ENCODE assay signal across 28 mouse cellular contexts in the genomic region with DNA sequence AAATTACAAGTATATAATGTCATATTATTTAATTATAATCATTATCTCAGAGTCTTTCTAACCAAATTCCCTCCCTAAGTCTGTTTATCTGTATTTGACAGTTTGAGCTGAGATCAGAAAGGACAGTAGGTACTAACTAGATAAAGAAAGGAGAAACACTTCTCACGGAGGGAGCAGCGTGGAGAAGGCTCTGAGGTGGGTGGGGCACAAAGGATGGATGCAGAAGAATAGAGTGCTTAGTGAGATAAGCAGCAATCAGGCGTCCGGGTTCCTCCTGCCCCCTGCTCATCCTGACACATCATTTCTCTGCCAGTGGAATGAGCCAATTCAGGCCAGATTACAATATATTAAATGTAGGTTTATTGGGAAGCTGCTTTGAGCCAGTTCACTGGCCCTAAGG. TPM values are rescaled to one million over a fixed set of nuclear protein-coding genes. Genes with fewer than 3 reads are reported as not detected.
DNase-seq lines count a peak whose midpoint lies in the region; ATAC-seq and TF ChIP-seq lines count a peak whose summit lies in the region.
"Had no signal": no experiment of that assay in that cellular context is flagged by ENCODE, and none has a peak within 500 bp of the region (broad histone marks: within the 10 kb centered on the region; RNA-seq: fewer than 3 reads in every experiment).

No protein-coding gene starts in this region.

- no peak overlapping the region for H3K4me3 ChIP-seq in heart, embryonic 10.5 days
- peak overlapping the region; percentile 42 for H3K4me3 ChIP-seq in testis, adult 2 months (ENCODE audit: control insufficient read depth, low read depth, low read length)
- H3K4me3 ChIP-seq in liver, embryonic 13.5 days (replicated peaks): no peak overlapping the region
- H3K4me3 ChIP-seq: forebrain, embryonic 13.5 days; heart, embryonic 15.5 days; intestine, embryonic 15.5 days; limb, embryonic 15.5 days; midbrain, embryonic 13.5 days had no signal

- H3K27ac ChIP-seq in heart, embryonic 10.5 days: no peak overlapping the region
- H3K27ac ChIP-seq in testis, adult 2 months (ENCODE audit: control insufficient read depth, insufficient read depth, low read depth, low read length): no peak overlapping the region
- H3K27ac ChIP-seq in liver, embryonic 13.5 days: no peak overlapping the region
- H3K27ac ChIP-seq: forebrain, embryonic 13.5 days; heart, embryonic 15.5 days; intestine, embryonic 15.5 days; limb, embryonic 15.5 days; midbrain, embryonic 13.5 days had no signal

- H3K9ac ChIP-seq in liver, embryonic 13.5 days: no peak overlapping the region
- H3K9ac ChIP-seq: forebrain, embryonic 13.5 days; heart, embryonic 15.5 days; intestine, embryonic 15.5 days; limb, embryonic 15.5 days; midbrain, embryonic 13.5 days had no signal

- intact Hi-C loops in left cerebral cortex, postnatal 4 days (cut with DNase I): no loop called here

- WGBS in heart, embryonic 10.5 days: 23% methylated on average over 4 of the region's 4 CpGs
- 9% methylated on average over 4 of the region's 4 CpGs for WGBS in liver, embryonic 13.5 days (ENCODE audit: insufficient replicate concordance)

- H3K36me3 ChIP-seq in heart, embryonic 10.5 days: no peaks in the 10 kb centered on the region
- H3K36me3 ChIP-seq in testis, adult 2 months (ENCODE audit: control insufficient read depth, insufficient read depth, low read length): no peaks in the 10 kb centered on the region
- H3K36me3 ChIP-seq in liver, embryonic 13.5 days: no peaks in the 10 kb centered on the region
- H3K36me3 ChIP-seq: heart, embryonic 15.5 days; intestine, embryonic 15.5 days; limb, embryonic 15.5 days; midbrain, embryonic 13.5 days had no signal

- H3K4me1 ChIP-seq in heart, embryonic 10.5 days: peaks cover 17% of the 10 kb centered on the region
- H3K4me1 ChIP-seq in testis, adult 2 months (ENCODE audit: control insufficient read depth, insufficient read depth, low read length): peaks cover 9% of the 10 kb centered on the region
- H3K4me1 ChIP-seq in liver, embryonic 13.5 days (replicated peaks): peaks cover 53% of the 10 kb centered on the region

- no peak overlapping the region for H3K4me2 ChIP-seq in liver, embryonic 13.5 days
- H3K4me2 ChIP-seq: forebrain, embryonic 13.5 days; heart, embryonic 15.5 days; intestine, embryonic 15.5 days; limb, embryonic 15.5 days; midbrain, embryonic 13.5 days had no signal

- no peak for TF ChIP-seq POLR2A in testis, adult 2 months (IDR thresholded peaks at IDR 0.05; ENCODE audit: control insufficient read depth, low read depth, low read length)

- DNase-seq in heart, embryonic 10.5 days (ENCODE audit: low spot score): peak; percentile 83
- no peak for DNase-seq in heart, adult 18-20 months
- no peak for DNase-seq in testis, postnatal 14 days (ENCODE audit: low spot score)
- peak; percentile 73 for DNase-seq in liver, embryonic 13.5 days
- DNase-seq in left cerebral cortex, postnatal 4 days: no peak
- DNase-seq in embryo, embryonic 10.5 days (ENCODE audit: low spot score): no peak
- DNase-seq: adrenal gland, postnatal 36 days; cerebellum, adult 18-20 months; cerebellum, postnatal 14 days; gastrocnemius, postnatal 10 days; heart, postnatal 36 days; kidney, adult 8-10 months; kidney, postnatal 36 days; lung, postnatal 4 days; right cerebral cortex, postnatal 14 days; spleen, adult 18-20 months; thymus, adult 18-20 months; thymus, postnatal 36 days had no signal

- TF ChIP-seq CTCF in testis, adult 2 months (IDR thresholded peaks at IDR 0.05; ENCODE audit: control insufficient read depth, insufficient read depth, insufficient replicate concordance, low read depth, low read length): no peak

- 0 out of 2 replicates have a peak, but pooled peaks cover under 1% of the 10 kb centered on the region for H3K27me3 ChIP-seq in heart, embryonic 10.5 days (ENCODE audit: insufficient read depth, poor library complexity, severe bottlenecking)
- H3K27me3 ChIP-seq in testis, adult 2 months (ENCODE audit: control insufficient read depth, insufficient read depth, low read length): no peaks in the 10 kb centered on the region
- peaks cover 30% of the 10 kb centered on the region for H3K27me3 ChIP-seq in liver, embryonic 13.5 days
- H3K27me3 ChIP-seq: forebrain, embryonic 13.5 days; heart, embryonic 15.5 days; intestine, embryonic 15.5 days; limb, embryonic 15.5 days; midbrain, embryonic 13.5 days had no signal

- no peaks in the 10 kb centered on the region for H3K9me3 ChIP-seq in heart, embryonic 10.5 days
- no peaks in the 10 kb centered on the region for H3K9me3 ChIP-seq in liver, embryonic 13.5 days (replicated peaks)
- H3K9me3 ChIP-seq: forebrain, embryonic 13.5 days; heart, embryonic 15.5 days; intestine, embryonic 15.5 days; limb, embryonic 15.5 days; midbrain, embryonic 13.5 days had no signal

- ATAC-seq in liver, embryonic 13.5 days (ENCODE audit: low read depth): peak; percentile 87
- peak; percentile 97 for ATAC-seq in megakaryocyte-erythroid progenitor cell, adult 5-6 weeks (replicated peaks; ENCODE audit: low FRiP score, low TSS enrichment, poor library complexity, severe bottlenecking)
- ATAC-seq: forebrain, embryonic 13.5 days; hindbrain, embryonic 16.5 days; intestine, embryonic 15.5 days; midbrain, embryonic 13.5 days; Patski had no signal

RNA-seq across cellular contexts. Expression of a gene that starts 10.5 kb away (rescaled TPM):
- polyA plus RNA-seq in heart, embryonic 10.5 days (2016; fragmentation: Nextera tagmentation; extraction: Ambion mirVana): 21.0 and 23.3 TPM in 2 replicates
- total RNA-seq in heart, adult 18-20 months (2021): 10 to 100 TPM; 15.4 to 16.7 TPM
- 20.4 and 22.0 TPM in 2 replicates for polyA plus RNA-seq in testis, adult 2 months (2012; rRNA removed)
- polyA plus RNA-seq in liver, embryonic 13.5 days (2015; fragmentation: Nextera tagmentation; extraction: Ambion mirVana): 9.1 and 10.7 TPM in 2 replicates
- 16.1 and 21.0 TPM in 2 replicates for total RNA-seq in megakaryocyte-erythroid progenitor cell, adult 5-6 weeks (2014; fragmentation: Nextera tagmentation)
- total RNA-seq in megakaryocyte-erythroid progenitor cell, adult 5-6 weeks (2017): 8.4 and 9.6 TPM in 2 replicates
- 10 to 100 TPM; 74.6 to 75.8 TPM for total RNA-seq in left cerebral cortex, postnatal 4 days (2021)

RNA-seq across cellular contexts. Expression of a gene that starts 16.0 kb away (rescaled TPM):
- 14.1 and 14.9 TPM in 2 replicates for polyA plus RNA-seq in heart, embryonic 10.5 days (2016; fragmentation: Nextera tagmentation; extraction: Ambion mirVana)
- total RNA-seq in heart, adult 18-20 months (2021): 1 to 10 TPM; 5.4 to 6.0 TPM
- 6.9 and 7.8 TPM in 2 replicates for polyA plus RNA-seq in testis, adult 2 months (2012; rRNA removed)
- 9.5 and 12.3 TPM in 2 replicates for polyA plus RNA-seq in liver, embryonic 13.5 days (2015; fragmentation: Nextera tagmentation; extraction: Ambion mirVana)
- total RNA-seq in megakaryocyte-erythroid progenitor cell, adult 5-6 weeks (2014; fragmentation: Nextera tagmentation): 27.9 and 29.0 TPM in 2 replicates
- 8.4 and 9.6 TPM in 2 replicates for total RNA-seq in megakaryocyte-erythroid progenitor cell, adult 5-6 weeks (2017)
- total RNA-seq in left cerebral cortex, postnatal 4 days (2021): 10 to 100 TPM; 18.0 to 18.1 TPM

RNA-seq across cellular contexts. Expression of a gene that starts 43.3 kb away (rescaled TPM):
- polyA plus RNA-seq in heart, embryonic 10.5 days (2016; fragmentation: Nextera tagmentation; extraction: Ambion mirVana): 7.5 and 18.2 TPM in 2 replicates
- 1 to 10 TPM; 3.2 to 3.7 TPM for total RNA-seq in heart, adult 18-20 months (2021)
- 23.2 and 28.4 TPM in 2 replicates for polyA plus RNA-seq in testis, adult 2 months (2012; rRNA removed)
- polyA plus RNA-seq in liver, embryonic 13.5 days (2015; fragmentation: Nextera tagmentation; extraction: Ambion mirVana): 1.7 and 1.9 TPM in 2 replicates
- not detected in 2 replicates for total RNA-seq in megakaryocyte-erythroid progenitor cell, adult 5-6 weeks (2014; fragmentation: Nextera tagmentation)
- not detected in 2 replicates for total RNA-seq in megakaryocyte-erythroid progenitor cell, adult 5-6 weeks (2017)
- total RNA-seq in left cerebral cortex, postnatal 4 days (2021): 100 to 1,000 TPM; 306 to 339 TPM
- total RNA-seq: granulocyte monocyte progenitor cell, adult 5-6 weeks had no signal

Comparison
In these comparisons a context has a peak if more than half of its experiments do, and no peak if none do; other contexts are left out.
1. DNase-seq: peak in heart, embryonic 10.5 days (single experiment) and liver, embryonic 13.5 days (single experiment); none in heart, adult 18-20 months (0 of 2), testis, postnatal 14 days (single experiment), left cerebral cortex, postnatal 4 days (single experiment) and embryo, embryonic 10.5 days (single experiment).
2. RNA of a gene that starts 43.3 kb away (total RNA-seq): 306 to 339 TPM in left cerebral cortex, postnatal 4 days; 3.2 to 3.7 TPM in heart, adult 18-20 months and not detected in megakaryocyte-erythroid progenitor cell, adult 5-6 weeks; every median in the first group is over 10 times any median in the second.